Mouse (Mus musculus): ENCODE data around the gene Tor1aip1. TPM values are rescaled to one million over a fixed set of nuclear protein-coding genes. Genes with fewer than 3 reads are reported as not detected.
A peak's percentile ranks its signal among the peaks of the same experiment; 100 is the strongest.

The Tor1aip1 gene
- polyA plus RNA-seq, 1 experiment from 2014 or later = 39.4 TPM

DNA sequence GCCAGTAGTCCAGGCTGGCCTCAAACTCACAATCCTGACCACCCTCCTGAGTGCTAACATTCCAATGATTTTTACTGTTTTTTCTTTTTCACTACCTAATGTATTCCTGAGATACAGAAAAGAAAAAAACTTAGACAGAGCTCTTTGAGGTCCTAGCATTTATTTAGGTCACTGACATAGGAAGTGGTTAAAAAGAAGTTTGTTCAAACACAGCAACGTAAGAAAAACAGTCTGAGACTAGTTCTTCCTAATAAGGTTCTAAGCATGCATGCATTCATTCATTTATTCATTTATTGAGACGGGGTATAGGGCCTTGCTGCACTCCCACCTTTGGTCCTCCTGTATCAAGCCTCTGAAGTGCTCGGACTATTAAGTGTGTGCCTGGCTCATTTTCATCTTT is 8.4 kb downstream of the Tor1aip1 start:
- Histone ChIP-seq H3K9me3 (no peaks in the 10 kb centered on the region), H3K4me1 (replicated peaks) (no peaks in the 10 kb centered on the region), H3K9ac (no peak overlapping the region), H3K4me3 (replicated peaks) (no peak overlapping the region), H3K27me3 (replicated peaks) (no peaks in the 10 kb centered on the region), H3K27ac (no peak overlapping the region), H3K36me3 (peaks cover 7% of the 10 kb centered on the region; the same call in 1 of the 2 replicates), H3K4me2 (replicated peaks) (no peak overlapping the region)
- no peak for ATAC-seq
- whole genome bisulfite sequencing = 86% methylated on average over 3 of the region's 3 CpGs

DNA sequence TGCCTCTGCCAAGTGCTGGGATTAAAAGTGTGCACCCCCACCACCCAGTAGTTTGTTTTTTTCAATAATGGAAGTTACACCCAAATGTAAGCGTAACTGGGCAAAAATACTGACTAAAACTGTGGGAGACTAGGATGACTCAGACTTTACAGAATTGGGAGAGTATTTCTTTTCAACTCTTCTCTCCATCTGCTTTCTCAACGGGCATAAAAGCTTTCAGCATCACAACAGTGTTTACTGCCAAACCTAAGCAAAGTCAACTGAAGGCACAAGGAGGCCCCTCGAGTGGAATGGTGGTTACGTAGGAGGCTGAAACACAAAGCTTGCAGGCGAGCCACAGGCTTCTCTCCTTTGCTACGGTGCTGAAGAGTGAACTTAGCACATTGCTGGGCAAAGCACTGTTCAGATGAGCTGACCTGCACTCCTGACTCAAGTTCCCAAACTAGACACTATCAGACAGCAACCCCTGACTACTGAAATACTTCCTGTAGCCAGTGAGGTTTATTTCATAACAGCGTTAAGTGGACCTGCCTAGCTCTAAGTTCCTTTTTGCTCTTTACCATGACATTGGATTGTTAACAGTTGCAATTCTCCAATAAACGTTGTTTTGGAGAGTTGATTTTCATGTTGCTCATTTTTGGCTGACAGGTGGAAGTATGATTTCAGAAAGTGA is 11.3 kb downstream of the Tor1aip1 start:
- Histone ChIP-seq H3K36me3 (0 out of 2 replicates have a peak, but pooled peaks cover 7% of the 10 kb centered on the region), H3K27me3 (replicated peaks) (no peaks in the 10 kb centered on the region), H3K9me3 (no peaks in the 10 kb centered on the region), H3K4me1 (replicated peaks) (no peaks in the 10 kb centered on the region), H3K4me3 (replicated peaks) (no peak overlapping the region), H3K4me2 (replicated peaks) (no peak overlapping the region), H3K27ac (no peak overlapping the region), H3K9ac (no peak overlapping the region)
- 83% methylated on average over 8 of the region's 8 CpGs for WGBS
- no peak for ATAC-seq

DNA sequence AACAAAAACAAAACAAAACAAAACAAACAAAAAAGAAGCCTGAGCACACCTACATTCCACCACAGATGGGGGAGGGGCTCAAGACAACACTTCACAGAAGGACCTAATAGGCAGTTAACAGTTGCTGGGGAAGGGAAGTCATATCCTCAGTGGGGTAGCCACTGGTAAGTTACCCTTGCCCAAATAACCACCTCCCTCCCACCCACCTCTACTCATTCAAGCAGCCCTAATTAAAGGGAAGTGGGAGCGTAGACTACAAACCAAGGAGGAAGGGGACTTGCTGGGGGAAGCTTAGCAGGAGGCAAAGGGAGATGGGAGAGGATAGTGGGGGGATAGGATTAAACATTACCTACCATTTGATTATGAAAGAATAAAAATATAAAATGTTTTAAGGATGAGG is 15.9 kb downstream of the Tor1aip1 start:
- Histone ChIP-seq H3K9ac (no peak overlapping the region), H3K4me3 (replicated peaks) (no peak overlapping the region), H3K36me3 (peaks cover 8% of the 10 kb centered on the region), H3K9me3 (no peaks in the 10 kb centered on the region), H3K4me2 (replicated peaks) (no peak overlapping the region), H3K27ac (no peak overlapping the region), H3K27me3 (replicated peaks) (no peaks in the 10 kb centered on the region), H3K4me1 (replicated peaks) (no peaks in the 10 kb centered on the region)
- 100% methylated on average over 1 of the region's 1 CpGs for WGBS
- ATAC-seq = no peak

DNA sequence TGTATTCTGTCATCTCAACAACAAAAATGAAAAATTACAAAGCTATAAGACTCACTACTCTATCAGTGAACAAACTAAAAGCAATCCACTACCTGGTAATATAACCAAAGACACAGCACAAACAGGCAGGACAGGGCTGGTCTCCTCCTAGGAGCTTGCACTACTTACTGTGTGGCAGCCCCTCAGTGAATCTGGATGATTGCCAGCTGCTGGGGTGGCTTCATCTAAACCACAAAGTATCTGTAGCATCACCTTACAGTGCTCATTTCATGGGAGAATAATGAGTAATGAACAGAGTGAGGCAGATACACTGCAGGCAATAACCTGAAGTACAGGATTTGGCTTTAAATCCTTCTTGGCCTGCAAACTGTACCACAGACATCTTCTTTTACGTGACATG is 16.5 kb downstream of the Tor1aip1 start:
- WGBS = 83% methylated on average over 1 of the region's 1 CpGs

DNA sequence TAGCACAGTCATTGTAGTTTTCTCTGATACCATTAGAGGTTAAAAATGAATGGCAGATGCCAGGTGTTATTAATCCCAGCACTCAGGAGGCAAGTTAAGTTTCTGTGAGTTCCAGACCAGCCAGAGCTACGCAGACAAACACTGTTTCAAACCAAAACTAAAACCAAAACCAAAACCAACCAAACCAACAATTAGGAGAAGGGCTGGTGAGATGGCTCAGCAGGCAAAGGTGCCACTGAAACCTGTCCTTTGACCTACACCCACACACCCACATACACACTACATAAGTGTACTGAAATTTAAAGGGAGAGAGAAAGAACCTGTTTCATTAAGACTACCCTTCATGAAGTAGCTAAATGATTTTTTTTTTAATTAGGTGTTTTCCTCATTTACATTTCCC is 27.3 kb downstream of the Tor1aip1 start:
- Histone ChIP-seq H3K4me2 (replicated peaks) (no peak overlapping the region), H3K4me3 (replicated peaks) (no peak overlapping the region), H3K9me3 (no peaks in the 10 kb centered on the region), H3K9ac (no peak overlapping the region), H3K27ac (no peak overlapping the region), H3K4me1 (replicated peaks) (no peaks in the 10 kb centered on the region), H3K36me3 (peaks cover 4% of the 10 kb centered on the region), H3K27me3 (replicated peaks) (no peaks in the 10 kb centered on the region)
- WGBS = 100% methylated on average over 1 of the region's 1 CpGs
- no peak for ATAC-seq

More for the DNA sequence above, 16.5 kb downstream of the Tor1aip1 start:
- H3K4me2 ChIP-seq (replicated peaks) = no peak overlapping the region
- no peak overlapping the region for H3K4me3 ChIP-seq (replicated peaks)
- H3K9ac ChIP-seq = no peak overlapping the region
- no peak for ATAC-seq
- no peaks in the 10 kb centered on the region for H3K4me1 ChIP-seq (replicated peaks)
- no peaks in the 10 kb centered on the region for H3K9me3 ChIP-seq
- peaks cover 10% of the 10 kb centered on the region for H3K36me3 ChIP-seq
- H3K27me3 ChIP-seq (replicated peaks) = no peaks in the 10 kb centered on the region
- H3K27ac ChIP-seq = no peak overlapping the region

DNA sequence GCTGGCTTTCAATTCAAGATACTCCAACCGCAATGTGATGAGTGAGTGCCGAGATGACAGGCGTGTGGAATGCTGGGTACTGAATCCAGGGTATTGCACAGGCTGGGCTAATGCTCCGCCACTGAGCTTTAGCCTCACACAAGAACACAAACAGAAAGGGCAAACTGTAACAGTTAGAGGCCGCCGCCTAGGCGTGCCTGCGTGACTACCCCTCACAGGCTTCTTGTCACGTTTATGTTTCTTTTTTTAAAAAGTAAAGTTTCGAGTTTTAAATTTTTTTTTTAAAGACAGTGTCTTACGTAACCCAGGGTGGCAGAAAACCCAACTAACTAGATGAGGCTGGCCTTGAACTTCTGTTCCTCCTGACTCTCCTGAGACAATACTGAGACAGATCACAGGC is 30.4 kb downstream of the Tor1aip1 start:
- peaks cover 8% of the 10 kb centered on the region; the same call in 1 of the 2 replicates for H3K36me3 ChIP-seq
- H3K9me3 ChIP-seq = no peaks in the 10 kb centered on the region
- H3K9ac ChIP-seq = no peak overlapping the region
- no peaks in the 10 kb centered on the region for H3K27me3 ChIP-seq (replicated peaks)
- no peak overlapping the region for H3K27ac ChIP-seq
- H3K4me1 ChIP-seq (replicated peaks) = 0 out of 2 replicates have a peak, but pooled peaks cover 4% of the 10 kb centered on the region
- no peak overlapping the region for H3K4me3 ChIP-seq (replicated peaks)
- no peak overlapping the region for H3K4me2 ChIP-seq (replicated peaks)
- WGBS = 88% methylated on average over 11 of the region's 11 CpGs
- ATAC-seq = no peak

DNA sequence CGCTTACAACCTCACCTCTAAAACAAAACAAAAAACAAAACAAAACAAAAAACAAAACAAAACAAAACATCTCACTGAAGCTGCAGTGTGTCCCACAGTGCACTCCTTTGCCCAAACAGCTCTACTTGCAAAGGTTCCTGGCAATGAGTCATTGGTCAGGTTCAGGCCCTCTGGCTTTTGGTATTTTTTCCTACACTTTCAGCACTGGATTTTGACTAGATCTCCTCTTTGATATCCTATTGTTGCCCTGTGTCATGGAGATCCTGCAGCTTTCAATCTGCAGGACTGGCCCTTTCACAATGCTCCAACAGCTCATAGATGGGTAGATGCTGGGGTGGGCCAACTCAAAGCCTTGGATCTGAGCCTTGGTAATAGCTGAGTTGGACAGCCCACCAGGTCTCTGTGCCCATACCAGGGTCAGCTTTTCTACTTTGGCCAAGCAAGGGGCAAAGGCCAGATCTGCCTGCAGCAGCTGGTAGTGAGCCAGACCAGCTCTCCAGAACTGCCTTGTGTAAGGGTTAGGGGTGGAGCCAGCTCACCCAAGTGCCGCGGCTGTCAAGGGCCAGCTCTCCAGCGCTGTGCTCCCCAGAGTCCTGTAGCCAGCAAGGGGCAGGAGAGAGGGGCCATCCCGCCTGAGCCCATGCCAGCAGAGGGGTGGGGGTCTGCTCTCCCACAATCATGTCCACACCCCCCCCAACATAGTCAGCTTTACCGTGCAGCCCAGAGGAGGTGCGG is 32.9 kb downstream of the Tor1aip1 start:
- Histone ChIP-seq H3K9ac (no peak overlapping the region), H3K4me1 (replicated peaks) (0 out of 2 replicates have a peak, but pooled peaks cover 4% of the 10 kb centered on the region), H3K4me2 (replicated peaks) (no peak overlapping the region), H3K9me3 (no peaks in the 10 kb centered on the region), H3K4me3 (replicated peaks) (no peak overlapping the region), H3K36me3 (peaks cover 8% of the 10 kb centered on the region; the same call in 1 of the 2 replicates), H3K27ac (no peak overlapping the region), H3K27me3 (replicated peaks) (no peaks in the 10 kb centered on the region)
- WGBS = 80% methylated on average over 7 of the region's 7 CpGs
- ATAC-seq = peak; percentile 65

DNA sequence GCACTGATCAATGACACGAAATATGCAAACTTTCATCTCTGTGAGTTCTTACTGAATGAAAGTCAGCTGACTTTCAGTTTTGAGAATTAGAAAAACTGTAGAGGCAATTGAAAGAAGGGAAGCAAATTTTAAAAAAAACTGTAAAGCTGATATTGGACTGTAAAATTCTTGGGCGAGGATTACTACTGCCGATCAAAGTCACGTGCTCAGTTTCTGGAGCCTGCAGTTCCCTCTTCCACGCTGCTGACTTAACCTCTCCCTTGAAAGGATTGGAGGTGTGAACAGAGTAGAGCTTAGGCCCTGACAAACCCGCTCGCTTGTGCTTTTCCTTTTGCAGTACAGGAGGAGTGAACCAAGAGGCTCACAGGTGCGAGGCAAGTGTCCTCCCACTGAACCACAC is 33.9 kb downstream of the Tor1aip1 start:
- Histone ChIP-seq H3K4me3 (replicated peaks) (no peak overlapping the region), H3K27ac (no peak overlapping the region), H3K4me1 (replicated peaks) (0 out of 2 replicates have a peak, but pooled peaks cover 6% of the 10 kb centered on the region), H3K27me3 (replicated peaks) (no peaks in the 10 kb centered on the region), H3K9ac (no peak overlapping the region), H3K36me3 (peaks cover 5% of the 10 kb centered on the region; the same call in 1 of the 2 replicates), H3K9me3 (no peaks in the 10 kb centered on the region), H3K4me2 (replicated peaks) (no peak overlapping the region)
- WGBS = 76% methylated on average over 8 of the region's 8 CpGs
- peak; percentile 30; the same call in 1 of the 2 replicates for ATAC-seq

DNA sequence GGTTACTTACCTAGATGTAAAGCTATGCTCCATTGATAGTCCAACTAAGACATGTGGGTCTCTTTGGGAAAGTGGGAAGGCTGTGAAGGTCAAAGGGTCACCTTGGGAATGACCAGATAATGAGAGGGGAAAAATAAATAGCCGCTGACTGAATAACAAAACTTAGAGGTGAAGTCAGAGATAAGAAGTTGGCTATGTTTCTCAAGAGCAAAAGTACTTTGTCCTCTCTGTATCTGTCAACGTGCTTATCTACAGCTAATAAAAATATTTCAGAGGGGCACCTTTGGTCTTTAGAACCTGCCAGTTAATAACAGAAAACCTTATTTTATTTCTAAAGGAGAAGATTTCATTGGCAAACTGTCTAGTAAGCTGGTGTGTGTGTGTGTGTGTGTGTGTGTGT is 40.7 kb downstream of the Tor1aip1 start:
- WGBS = 33% methylated on average over 2 of the region's 2 CpGs
- Histone ChIP-seq H3K36me3 (no peaks in the 10 kb centered on the region), H3K4me1 (replicated peaks) (0 out of 2 replicates have a peak, but pooled peaks cover 5% of the 10 kb centered on the region), H3K9me3 (no peaks in the 10 kb centered on the region), H3K4me2 (replicated peaks) (no peak overlapping the region), H3K4me3 (replicated peaks) (no peak overlapping the region), H3K27me3 (replicated peaks) (no peaks in the 10 kb centered on the region), H3K27ac (peak overlapping the region; percentile 75; the same call in 1 of the 2 replicates), H3K9ac (no peak overlapping the region)
- peak; percentile 81 for ATAC-seq

DNA sequence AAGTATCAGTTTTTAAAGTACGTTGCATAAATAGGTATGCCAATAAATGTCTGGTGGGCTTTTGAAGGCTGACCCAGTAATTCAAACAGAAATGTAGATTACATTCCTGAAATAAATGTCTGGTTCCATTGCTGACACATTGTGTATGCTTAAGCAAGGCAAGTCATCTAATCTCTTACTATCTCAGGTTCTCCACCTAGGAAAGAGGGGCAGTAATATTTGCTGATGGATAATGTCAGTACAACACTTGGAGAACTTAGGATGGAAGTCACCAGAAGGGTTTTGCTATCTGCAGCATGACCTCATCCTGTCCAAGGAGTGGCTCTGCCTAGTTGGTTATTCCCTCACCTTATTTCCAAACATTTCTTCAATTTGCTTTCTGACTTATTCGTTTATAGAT is 41.8 kb downstream of the Tor1aip1 start:
- Histone ChIP-seq H3K27ac (no peak overlapping the region), H3K4me2 (replicated peaks) (no peak overlapping the region), H3K4me1 (replicated peaks) (0 out of 2 replicates have a peak, but pooled peaks cover 5% of the 10 kb centered on the region), H3K4me3 (replicated peaks) (no peak overlapping the region), H3K9me3 (no peaks in the 10 kb centered on the region), H3K27me3 (replicated peaks) (no peaks in the 10 kb centered on the region), H3K36me3 (no peaks in the 10 kb centered on the region), H3K9ac (no peak overlapping the region)
- ATAC-seq = peak; percentile 60
- WGBS = 52% methylated on average over 2 of the region's 2 CpGs

DNA sequence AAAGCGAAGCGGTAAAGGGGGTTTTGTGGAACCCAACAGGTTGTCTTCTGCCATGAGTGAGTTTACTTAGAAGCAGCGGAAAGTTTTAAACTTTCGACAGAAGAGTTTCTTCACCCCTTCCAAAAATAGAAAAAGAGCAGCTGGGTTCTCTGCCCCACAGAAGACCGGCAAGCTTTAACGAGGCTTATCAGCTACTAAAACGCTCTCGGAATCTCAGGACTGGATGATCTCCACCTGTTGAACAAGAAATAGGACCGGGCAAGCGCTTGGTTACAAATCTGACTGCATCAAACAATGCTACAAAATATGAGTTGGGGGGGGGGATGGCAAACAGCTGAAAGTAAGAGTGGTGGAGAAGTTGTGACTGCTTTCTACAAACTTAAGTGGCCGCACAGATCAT is 45.9 kb downstream of the Tor1aip1 start:
- 31% methylated on average over 11 of the region's 11 CpGs for WGBS

DNA sequence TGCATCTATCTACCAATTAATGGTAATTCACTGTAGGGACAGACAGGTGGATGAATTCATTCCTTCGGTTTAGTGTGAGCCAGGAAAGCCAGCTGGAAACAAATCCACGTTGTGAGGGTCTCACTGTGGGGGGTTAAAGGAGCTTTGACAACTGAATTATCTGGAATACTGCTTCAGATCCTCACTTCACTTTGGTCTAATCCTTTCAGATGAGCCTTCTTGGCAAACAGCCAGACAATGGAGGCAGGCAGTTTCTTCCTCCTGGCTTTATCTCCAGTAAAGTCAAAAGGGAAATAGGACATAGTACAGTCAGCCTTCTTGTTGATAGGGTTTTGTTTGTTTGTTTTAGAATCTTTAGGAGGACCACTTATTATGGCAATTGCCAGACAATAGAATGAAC is 46.9 kb downstream of the Tor1aip1 start:
- H3K4me1 ChIP-seq (replicated peaks) = peaks cover 3% of the 10 kb centered on the region; the same call in 1 of the 2 replicates
- WGBS = 8% methylated on average over 2 of the region's 2 CpGs
- H3K27ac ChIP-seq = peak overlapping the region; percentile 22; the same call in 1 of the 2 replicates
- H3K36me3 ChIP-seq = no peaks in the 10 kb centered on the region
- no peak overlapping the region for H3K9ac ChIP-seq
- H3K9me3 ChIP-seq = no peaks in the 10 kb centered on the region
- no peaks in the 10 kb centered on the region for H3K27me3 ChIP-seq (replicated peaks)
- ATAC-seq = peak; percentile 61
- H3K4me3 ChIP-seq (replicated peaks) = no peak overlapping the region
- H3K4me2 ChIP-seq (replicated peaks) = no peak overlapping the region

More for the DNA sequence above, 45.9 kb downstream of the Tor1aip1 start:
- Histone ChIP-seq H3K4me2 (replicated peaks) (no peak overlapping the region), H3K36me3 (no peaks in the 10 kb centered on the region), H3K27me3 (replicated peaks) (no peaks in the 10 kb centered on the region), H3K27ac (no peak overlapping the region), H3K9me3 (no peaks in the 10 kb centered on the region), H3K9ac (no peak overlapping the region), H3K4me3 (replicated peaks) (no peak overlapping the region), H3K4me1 (replicated peaks) (peaks cover 3% of the 10 kb centered on the region; the same call in 1 of the 2 replicates)
- ATAC-seq = no peak

Measured in intestine, embryonic 15.5 days (tissue).